Mouse (Mus musculus) kidney, postnatal 25 days (tissue): Measurements from ENCODE around the gene Atxn7l2.

Source experiments
- DNase-seq, 2 experiments: peaks; one replicate each; pipeline ENCODE4 v3.0.0; 2021; ENCODE audit warnings: mixed read lengths in 2 of 2

Gene Atxn7l2

DNA sequence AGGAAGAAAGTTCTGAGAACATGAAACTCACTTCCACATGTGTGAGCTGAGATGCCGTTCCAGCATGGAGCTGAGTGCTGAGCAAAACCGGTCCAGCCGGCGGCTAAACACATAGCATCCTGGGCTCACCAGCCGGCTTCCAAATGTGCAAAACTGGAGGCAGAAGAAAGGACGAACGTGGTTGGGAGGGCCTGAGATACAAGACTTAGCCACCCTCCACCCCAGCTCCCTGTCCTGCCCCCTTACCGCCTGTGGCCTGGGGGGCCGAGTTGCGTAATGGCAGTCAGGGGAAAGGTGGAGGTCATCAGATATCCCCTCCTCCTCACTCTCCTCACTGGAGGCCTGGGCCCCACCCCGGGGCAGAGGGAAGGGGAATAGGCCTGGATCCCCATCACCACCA, 6.3 kb downstream of the Atxn7l2 start:
- DNase-seq = peak in 1 of 2 experiments; percentile 26

DNA sequence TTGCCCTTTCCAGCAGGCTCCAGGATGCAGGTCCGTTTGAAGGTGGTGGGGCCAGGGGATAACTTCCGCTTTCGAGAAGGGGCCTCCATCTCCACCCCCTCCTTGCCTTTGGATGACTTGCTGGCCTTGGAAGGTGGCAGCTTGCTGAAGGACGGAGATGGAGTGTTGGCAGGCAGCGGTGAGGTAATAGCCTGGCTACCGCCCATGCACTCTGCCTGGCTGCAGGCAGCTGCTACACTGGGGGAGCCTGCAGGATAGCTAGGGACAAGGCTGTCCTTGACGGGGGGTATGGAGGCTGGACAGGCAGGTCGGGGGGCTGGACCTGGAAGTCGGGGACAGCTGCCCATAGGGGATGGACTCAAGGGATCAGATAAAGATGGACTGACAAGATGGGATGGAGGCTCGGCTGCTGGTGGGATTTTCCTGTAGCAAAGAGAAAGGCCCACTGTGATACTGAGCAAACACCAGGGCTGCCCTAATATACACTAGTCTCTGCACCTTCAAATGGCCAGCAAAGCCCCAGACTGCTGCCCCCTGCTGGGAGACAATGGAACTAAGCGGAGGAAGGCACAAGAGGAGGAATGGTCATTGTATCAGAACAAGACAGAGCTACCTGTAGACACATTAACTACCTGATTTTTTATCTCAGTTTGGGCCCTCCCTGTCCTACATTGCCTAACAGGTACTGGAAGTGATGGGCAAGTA, 7.0 kb downstream of the Atxn7l2 start:
- DNase-seq = peak; percentile 80 to 90

DNA sequence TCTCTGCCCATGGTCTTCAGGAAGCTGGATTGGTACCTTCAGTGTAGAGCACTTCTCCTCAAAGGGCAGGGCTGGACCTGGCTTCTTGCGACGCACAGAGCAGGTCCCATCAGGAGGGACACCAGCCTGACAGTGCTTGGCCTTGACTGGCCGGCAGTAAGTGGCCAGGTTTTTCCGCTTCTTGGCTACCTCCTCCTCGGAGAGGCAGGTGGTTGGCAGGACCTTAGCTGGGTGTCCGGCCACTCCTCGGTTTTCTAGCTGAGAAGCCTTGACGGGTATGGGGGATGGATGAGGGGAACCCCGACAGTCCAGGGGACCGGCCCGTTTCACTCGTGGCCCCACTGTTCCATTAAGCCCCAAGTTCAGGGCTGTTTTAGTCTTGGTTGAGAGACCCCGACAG, 7.5 kb downstream of the Atxn7l2 start:
- DNase-seq = no peak

DNA sequence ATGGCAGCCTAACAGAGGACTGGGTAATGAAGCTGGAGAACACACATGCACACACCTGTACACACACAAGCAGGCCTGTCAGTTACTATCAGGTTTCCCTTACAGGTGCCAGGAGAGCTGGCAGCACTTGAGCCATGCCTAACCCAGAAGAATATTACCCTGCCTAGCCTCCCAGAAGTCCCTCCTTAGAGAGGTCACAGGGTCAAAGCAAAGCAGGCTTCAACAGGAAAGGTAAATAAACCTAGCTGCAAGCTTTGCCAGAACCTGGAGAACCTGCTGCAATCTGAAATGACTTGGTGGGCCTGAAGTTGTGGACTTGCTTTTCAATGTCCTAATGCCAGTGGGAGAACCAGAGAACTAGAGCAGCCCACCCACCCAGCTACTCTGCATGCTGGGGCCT, 8.2 kb downstream of the Atxn7l2 start:
- no peak for DNase-seq

DNA sequence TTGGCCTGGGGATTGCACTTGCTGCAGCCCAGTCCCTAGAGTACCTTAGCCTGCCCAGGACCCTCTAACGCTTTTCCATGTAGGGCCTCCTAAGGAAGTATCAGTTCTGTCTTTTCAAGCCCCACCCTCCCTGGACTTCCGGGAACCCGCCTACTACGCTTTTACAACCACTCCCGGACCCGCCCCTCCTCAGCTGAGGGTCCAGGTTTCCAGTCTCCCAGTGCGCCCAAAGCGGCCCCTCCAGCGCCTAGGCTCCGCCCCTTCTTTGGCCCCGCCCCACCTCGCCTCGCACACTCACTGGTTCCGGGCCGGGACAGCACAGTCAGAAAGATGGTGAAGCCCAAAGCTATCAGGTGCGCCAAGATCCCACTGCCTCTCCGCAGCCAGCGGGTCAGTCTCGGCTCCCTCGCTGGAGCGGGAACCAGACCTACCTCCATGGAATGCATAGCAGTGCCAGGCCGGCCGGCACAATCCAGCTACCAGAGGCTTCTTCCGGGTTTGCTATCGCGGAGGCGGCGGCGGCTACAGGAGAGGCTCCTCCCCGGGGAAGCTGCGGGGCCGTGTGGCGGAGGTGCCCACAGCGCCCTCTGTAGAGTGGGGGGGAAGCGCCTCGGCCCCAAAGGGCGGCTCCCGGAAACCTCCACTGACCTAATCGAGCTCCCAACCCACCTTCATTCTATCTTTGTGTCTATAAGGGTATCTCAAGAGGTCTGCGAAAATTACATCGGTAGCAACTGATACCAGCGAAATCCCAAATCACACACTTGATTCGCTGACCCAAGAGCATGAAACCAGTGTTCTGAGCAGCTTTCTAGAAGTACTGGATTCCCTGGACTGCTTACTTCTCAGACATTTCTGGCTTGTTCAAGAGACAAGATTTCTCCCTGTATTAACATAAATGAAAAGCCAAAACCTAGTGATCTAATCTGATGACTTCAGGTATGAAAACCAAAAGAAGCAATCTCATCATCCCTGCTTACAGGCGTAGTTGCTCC, 10.1 kb downstream of the Atxn7l2 start, which contains the start of gene Cyb561d1:
Cyb561d1 (minus strand) TSS at position 884 of the 995 bp plus-strand sequence.
- DNase-seq = peak; percentile 96 to 97

DNA sequence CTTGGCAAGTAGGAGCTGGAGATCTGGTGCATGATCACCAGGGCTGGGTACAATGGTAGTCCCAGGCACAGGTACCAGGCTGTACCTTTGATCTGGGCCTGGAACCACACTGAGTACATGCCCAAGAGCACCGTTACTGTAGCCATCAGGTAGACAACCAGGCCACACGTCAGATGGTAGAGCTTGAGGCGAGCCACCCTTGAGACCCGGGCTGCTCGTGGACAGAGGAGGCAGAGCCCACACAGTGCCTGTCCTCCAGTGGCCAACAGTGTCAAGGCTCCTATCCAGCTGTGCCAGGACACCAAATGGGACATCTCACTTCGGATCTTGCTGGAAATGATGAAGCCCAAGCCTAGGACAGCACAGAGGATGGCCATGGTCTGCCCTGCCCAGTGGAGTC, 11.5 kb downstream of the Atxn7l2 start:
- no peak for DNase-seq

DNA sequence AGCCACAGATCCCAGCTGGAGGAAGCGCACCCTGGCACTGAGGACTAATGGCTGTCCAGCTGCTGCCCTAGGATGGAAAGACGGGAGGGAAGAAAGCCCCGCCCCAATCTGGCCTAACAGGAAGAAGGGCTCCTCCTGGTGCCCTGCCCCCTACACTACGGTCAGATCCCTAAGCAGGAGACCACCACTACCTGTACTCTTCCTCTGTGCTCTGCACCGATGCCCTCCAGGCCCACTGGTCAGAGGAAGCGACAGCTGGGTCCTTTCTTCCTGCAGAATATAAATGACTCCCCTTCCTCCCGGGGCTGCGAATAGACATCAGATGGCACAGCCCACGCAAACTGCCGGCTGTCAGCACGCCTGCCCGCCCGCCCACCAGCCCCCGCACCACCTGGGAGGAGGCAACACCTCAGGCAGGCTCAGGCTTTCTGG, 13.7 kb downstream of the Atxn7l2 start:
- DNase-seq = peak in 1 of 2 experiments; percentile 46

DNA sequence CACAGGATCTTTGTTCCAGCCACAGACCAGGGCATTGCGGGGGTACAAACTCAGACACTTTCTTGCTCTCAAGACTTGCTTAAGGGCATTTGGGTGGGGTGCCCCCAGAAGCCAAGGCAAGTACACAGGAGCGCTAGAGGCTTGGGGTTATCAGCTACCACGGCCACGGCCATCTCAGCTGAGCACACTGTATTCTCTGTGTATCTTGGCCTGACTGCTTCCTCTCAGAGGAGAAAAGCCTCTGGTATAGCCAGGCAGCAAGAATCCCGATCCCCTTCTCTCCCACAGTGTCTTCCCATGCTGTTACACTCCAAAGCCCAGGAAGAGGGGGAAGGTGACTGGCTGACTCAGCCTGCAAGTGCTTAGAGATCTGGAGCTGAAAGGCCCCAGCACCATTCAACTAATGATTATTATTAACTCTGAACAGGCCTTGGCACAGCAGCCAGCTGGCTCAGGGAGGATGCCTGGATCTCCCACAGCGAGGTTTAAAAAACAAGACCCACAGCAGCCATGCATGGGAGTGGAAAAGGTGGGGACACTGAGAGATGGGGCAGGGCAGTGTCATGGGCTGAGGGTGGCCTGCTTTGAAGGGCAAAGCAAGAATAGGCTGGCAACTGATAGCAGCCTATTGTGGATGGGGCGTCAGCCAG, 14.7 kb downstream of the Atxn7l2 start:
- no peak for DNase-seq

DNA sequence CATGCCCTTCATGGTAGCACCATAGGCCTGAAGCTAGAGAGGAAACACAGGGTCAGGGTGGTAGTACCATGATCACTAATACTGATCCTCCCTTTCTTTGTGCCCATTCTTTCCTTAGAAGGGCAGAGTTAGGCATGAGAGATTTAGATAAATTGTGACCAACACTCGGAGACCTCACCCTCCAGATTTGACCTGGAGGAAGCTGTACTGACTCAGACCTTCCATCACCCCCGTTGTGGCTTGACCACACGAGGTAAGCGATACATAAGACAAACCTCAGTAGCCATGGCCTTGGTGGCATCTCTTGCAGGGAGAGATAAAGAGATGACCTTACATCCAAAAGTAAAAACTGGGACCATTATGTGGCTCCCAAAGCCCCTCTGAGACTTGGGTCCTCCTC, 15.4 kb downstream of the Atxn7l2 start:
- DNase-seq = no peak

DNA sequence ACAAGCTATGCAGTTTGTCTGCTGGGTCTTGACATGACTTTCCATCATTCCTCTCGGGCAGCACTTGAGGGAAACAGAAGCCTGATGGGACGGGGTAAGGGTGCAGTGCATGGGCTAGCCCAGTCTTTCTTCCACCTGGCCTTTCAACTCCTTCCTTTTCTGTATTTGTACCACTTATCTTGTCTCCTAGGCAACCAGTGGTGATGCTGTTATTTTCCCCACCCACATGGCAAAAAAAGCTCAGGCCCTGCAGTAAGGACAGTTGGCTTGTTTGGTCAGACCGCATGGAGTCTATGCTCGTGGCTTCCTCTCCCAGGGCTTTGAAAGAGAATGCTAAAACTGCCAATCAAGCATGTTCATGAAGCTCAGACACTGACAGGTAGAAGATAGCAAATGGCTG, 17.0 kb downstream of the Atxn7l2 start:
- no peak for DNase-seq

DNA sequence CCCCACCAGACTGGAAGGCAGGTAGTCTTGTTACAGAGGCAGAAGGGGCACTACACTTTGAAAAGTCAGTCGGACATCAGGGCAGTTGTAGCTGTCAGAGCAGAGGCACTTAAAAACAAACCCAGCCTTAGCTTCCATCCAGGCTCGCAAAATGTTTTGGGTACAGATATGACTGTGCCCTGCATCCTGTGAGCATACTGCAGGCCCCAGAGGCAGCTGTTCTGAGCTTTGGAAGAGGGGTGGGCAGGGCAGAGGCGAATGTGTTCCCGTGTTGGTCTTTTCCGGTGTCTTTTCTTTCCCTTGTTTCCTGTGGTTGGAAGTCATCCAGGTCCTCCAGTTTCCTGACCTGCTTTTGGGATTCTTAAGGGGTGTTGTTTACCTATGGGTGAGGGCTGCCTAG, 20.8 kb downstream of the Atxn7l2 start:
- DNase-seq = no peak

DNA sequence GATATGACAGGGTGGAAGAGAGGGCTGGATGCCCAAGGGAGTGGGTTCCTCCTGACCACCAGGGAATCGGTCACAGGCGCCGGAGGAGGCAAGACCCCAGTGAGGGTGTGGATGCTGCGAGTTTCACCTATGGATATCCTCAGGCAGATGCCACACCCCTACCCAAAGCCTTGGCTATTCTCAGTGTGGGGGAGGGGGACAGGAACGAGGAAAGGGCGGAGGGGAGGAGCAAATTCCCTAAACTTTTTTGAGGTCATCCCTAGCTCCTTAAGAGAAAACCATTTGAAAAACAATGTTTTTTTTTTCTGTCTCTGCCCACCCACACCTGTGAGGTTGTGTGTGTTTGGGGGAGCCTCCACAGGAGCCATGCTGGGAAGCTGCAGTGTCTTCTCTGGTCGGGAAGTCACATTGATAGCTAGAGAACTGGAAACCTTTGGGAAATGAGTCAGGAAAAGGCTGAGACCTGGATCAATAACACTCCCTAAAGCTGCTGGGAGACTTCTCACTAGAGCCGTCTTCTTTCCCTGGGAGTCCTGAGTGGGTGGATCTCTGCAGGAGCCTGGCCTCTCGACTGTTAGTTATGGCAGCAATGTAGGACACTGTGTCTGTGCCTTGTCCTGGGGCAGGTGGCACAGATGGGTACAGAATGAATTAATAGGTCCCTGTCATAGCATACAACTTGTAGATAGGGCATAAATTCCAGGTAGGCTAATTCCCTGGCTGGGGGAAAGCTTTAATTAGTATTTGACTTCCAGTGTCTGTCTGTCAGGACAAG, 21.8 kb downstream of the Atxn7l2 start:
- DNase-seq = no peak

DNA sequence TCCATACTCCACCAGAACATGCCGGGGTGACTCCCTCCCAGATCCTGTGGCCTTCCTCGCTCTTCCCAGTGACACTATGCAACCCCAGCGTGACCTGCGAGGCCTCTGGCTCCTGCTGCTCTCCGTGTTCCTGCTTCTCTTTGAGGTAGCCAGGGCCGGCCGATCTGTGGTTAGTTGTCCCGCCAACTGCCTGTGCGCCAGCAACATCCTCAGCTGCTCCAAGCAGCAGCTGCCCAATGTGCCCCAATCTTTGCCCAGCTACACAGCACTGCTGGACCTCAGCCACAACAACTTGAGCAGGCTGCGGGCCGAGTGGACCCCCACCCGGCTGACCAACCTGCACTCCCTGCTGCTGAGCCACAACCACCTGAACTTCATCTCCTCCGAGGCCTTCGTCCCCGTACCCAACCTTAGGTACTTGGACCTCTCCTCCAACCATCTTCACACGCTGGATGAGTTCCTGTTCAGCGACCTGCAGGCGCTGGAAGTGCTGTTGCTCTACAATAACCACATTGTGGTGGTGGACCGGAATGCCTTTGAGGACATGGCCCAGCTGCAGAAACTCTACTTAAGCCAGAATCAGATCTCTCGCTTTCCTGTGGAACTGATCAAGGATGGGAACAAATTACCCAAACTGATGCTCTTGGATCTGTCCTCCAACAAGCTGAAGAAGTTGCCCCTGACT, 23.5 kb downstream of the Atxn7l2 start:
- DNase-seq = no peak

DNA sequence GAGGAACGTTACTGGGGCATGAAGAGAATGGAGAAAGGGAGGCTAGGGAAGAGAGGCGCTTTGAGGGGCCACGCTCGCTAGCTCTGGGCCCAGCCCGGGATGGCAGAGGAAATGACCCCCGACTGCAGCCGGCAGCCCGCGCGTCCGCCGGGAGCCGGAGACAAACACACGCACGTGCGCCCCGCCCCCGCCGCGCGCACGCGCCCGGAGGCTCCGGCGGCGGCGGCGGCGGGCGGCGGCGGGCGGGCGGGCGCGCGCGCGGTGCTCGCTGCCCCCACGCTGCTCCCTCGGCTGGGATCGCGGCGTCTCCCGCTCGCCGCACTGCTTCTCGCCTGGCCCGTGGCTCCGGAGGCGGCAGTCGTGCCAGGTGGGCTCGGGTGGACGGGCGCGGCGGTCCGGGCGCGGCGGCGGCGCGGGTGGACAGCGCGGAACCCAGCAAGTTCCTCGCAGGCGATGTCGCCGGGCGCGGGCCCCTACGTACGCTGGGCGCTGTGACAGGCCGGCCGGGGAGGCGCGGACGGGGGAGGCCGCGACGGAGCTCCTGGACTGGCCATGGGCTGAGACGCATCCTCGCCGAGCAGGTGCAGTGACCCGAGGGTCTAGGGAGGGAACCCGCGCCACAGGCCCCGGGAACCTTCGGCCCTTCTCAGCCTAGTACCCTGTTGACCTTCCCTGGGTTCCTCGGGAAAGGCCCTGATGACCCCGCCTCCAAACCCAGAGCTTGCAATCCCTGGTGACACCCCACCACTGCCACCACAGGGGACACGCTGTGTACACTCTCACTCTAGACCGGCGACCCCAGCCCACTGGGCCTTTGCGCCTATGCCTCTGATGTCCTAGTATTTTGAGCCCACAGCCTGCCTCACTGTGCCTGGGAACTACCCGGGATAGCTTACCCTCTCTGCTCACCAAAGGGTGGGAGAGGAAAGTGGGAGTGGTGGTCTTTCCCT, 24.4 kb downstream of the Atxn7l2 start, which contains the start of gene Amigo1:
Amigo1 (plus strand) TSS at position 238 of the 950 bp plus-strand sequence.
- DNase-seq = peak; percentile 65 to 79

DNA sequence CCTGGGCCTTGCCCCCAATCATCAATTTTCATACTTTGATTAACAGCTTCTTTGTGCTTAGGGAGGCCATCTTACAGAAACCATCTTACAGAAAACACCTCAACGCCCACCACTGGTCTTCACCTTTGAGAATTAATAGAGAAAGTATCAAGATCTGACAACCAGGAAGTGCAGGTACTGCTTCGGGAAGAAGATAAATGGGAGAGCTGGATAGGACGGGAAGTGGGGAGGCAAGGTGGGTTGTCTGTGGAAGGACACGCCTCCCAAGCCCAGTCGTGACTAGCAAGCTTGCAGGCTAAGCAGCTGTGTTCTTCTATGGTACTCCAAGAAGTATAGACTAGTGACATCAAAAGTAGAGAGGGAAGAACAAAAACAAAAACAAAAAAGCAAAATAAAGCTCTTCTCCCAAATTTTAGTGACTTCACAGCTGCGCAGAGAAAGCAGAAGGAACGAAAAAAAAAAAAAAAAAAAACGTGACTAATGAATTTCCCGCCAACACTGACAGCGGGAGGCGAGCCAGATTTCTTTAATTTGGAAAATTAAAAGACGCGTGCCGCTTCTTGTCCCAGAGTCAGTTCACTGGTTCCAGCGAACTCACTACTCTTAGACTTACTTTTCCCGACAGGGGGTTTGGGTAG, 25.2 kb downstream of the Atxn7l2 start:
- no peak for DNase-seq

DNA sequence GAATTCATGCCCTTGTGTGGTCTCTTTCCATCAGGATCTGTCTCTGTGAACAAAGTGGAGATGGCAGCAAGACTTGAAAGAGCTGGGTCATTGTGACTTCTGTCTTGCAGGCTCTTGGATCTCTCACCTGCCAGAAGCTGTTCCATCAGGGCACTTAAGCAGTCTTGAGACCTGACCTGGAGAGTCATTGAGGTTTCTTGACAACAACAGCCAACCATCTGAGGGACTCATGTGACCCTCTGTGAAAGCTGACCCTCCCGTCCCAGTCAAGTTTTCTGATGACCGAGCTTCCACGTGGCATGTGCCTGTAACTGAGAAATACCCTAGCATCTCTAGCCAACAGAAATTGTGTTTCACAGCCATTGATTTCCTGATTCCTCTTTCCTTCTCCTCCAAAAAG, 26.0 kb downstream of the Atxn7l2 start:
- no peak for DNase-seq

DNA sequence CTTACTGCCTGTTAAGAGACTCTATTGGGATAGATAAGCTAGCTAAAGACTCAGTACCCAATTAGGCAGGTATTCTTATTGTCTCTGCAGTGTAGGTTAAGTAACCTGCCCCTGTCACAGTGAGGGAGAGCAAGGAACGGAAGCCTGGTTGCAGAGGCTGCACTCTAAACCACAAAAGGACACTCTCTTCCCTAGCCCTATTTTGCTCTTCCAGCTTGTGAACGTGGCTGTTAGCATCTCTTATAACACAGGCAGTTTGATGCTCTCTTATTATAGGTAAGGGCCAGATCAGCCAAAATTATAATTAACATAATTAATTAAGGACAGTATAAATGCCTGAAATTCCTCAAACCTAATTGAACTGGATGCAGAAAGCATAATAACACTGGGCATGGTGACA, 30.2 kb downstream of the Atxn7l2 start:
- no peak for DNase-seq

DNA sequence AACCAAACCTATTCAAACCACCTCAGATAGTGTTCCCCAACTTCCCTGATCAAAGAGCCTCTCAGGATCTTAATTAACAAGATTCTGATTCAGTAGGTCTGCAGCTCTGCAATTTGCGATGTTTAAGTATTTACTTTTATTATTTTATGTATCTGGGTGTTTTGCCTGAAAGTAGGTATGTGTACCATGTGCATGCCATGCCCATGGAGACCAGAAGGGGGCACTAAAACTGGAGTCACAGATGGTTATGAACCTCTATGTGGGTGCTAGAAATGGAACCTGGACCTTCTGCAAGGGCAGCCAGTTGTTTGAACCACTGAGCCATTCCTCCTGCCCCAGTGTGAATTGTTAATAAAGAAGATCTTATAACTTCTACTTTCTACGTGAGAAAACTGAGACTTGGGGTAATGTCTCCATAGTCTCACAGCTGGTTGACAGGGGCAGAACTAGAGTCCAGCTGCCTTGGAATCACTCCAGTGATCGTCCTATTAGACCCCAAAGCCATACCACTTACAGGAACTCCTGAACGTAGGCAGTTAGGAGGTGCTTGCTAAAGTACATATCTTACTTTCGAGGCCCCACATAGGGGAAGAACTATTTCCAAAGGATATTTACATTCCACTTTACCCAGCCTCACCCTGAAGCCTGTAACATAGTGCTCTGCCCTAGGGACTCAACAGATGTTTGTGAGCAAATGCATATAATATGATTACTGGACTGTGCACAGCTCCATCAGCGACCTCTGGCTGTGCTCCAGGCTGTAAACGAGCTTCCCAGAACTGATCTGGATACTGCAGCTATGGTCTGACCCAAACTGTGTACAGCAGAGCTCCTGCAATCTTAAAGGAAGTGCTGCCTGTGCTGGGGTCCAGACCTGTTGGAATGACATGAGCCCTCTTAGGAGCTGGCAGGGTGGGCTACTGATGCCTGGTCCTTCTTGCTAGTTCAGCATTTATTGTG, 31.7 kb downstream of the Atxn7l2 start:
- no peak for DNase-seq
